Mouse (Mus musculus) liver, embryonic 12.5 days (tissue): Measurements from ENCODE around the gene Itgb1bp1. TPM values are rescaled to one million over a fixed set of nuclear protein-coding genes. Genes with fewer than 3 reads are reported as not detected.

Source experiments
- ATAC-seq: fragments of 200-750 bp; cut with Nextera tagmentation; 2 replicates; pipeline ENCODE4 v1.8.0; 2017; ENCODE audit warnings: moderate number of reproducible peaks, mild to moderate bottlenecking, moderate library complexity
- H3K27ac ChIP-seq: fragments of 300-500 bp; sonication (generic); 2 replicates; pipeline ENCODE4 v1.5.1; 2016; ENCODE audit warnings: mild to moderate bottlenecking
- H3K27me3 ChIP-seq: fragments of 300-500 bp; sonication (generic); replicated peaks from 2 replicates; pipeline ENCODE4 v1.6.1; 2016; ENCODE audit warnings: mild to moderate bottlenecking, moderate library complexity
- H3K36me3 ChIP-seq: fragments of 300-500 bp; sonication (generic); 2 replicates; pipeline ENCODE4 v1.6.1; 2016; ENCODE audit warnings: mild to moderate bottlenecking, moderate library complexity
- H3K4me1 ChIP-seq: fragments of 300-500 bp; sonication (generic); 2 replicates; pipeline ENCODE4 v1.6.1; 2016
- H3K4me2 ChIP-seq: fragments of 300-500 bp; sonication (generic); 2 replicates; pipeline ENCODE4 v1.6.1; 2016; ENCODE audit warnings: mild to moderate bottlenecking, moderate library complexity
- H3K4me3 ChIP-seq: fragments of 300-500 bp; sonication (generic); 2 replicates; pipeline ENCODE4 v1.5.1; 2016; ENCODE audit warnings: mild to moderate bottlenecking, moderate library complexity
- H3K9ac ChIP-seq: fragments of 300-500 bp; sonication (generic); 2 replicates; pipeline ENCODE4 v1.6.1; 2016; ENCODE audit warnings: mild to moderate bottlenecking, moderate library complexity
- H3K9me3 ChIP-seq: fragments of 300-500 bp; sonication (generic); replicated peaks from 2 replicates; pipeline ENCODE4 v1.6.1; 2016; ENCODE audit warnings: mild to moderate bottlenecking, moderate library complexity
- WGBS: fragments of 180-500 bp; shearing (Covaris S2); methylation state at CpG from one replicate; pipeline ENCODE4 v1.1.7; 2016; ENCODE audit not compliant: insufficient replicate concordance; 5-methylcytosine and 5-hydroxymethylcytosine counted together
- polyA plus RNA-seq: library from polyadenylated mRNA; unstranded; fragments of >200 nt; fragmentation: Nextera tagmentation; extraction: Ambion mirVana; gene quantifications from 2 replicates; pipeline ENCODE4 v1.2.1, GENCODE M21; 2016

Gene Itgb1bp1
- polyA plus RNA-seq, 1 experiment from 2014 or later, result 27.9 TPM

DNA sequence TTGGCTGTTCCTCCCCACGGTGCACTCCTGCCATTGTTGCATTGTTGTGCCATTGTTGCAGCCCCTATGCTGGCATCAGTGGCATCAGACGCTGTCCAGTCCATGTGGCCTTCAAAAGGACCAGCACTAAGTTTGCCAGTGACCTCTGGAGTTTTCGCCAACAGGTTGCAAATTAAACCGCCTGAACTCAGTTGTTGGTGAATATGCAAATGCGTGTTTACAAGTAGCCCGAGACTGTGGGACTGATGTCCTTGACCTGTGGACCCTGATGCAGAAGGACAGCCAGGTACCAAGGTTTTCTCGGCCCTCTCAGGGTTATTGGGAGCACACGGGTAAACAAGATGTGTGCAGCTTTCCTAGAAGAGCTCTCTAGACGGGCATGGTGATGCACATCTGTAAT is 35.1 kb upstream of the Itgb1bp1 start:
- H3K4me2 ChIP-seq, result no peak overlapping the region
- no peak overlapping the region for H3K9ac ChIP-seq
- H3K36me3 ChIP-seq, result peaks cover 72% of the 10 kb centered on the region
- no peak overlapping the region for H3K4me3 ChIP-seq
- no peaks in the 10 kb centered on the region for H3K9me3 ChIP-seq
- 76% methylated on average over 9 of the region's 9 CpGs for WGBS
- no peaks in the 10 kb centered on the region for H3K27me3 ChIP-seq
- no peak for ATAC-seq
- peaks cover 16% of the 10 kb centered on the region for H3K4me1 ChIP-seq
- H3K27ac ChIP-seq, result no peak overlapping the region

DNA sequence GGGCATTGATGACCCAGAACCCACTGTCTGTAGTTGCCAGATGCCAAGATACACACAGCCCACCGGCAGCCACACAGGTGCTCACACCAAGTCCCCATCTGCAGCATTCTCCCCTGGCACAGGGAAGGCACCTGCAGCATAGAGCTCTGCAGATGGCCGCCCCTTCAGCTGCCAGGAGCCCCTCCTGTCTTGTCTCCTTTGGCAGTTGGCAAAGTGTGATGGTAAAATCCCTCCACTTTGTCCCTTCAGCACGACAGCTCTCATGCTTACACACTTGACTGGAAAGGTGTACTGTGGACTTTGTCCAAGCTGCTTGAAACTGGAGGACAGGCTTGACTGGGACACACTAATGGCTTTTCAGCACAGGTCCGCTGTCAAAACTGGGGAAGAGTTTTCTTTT is 34.2 kb upstream of the Itgb1bp1 start:
- Histone ChIP-seq H3K4me2 (no peak overlapping the region), H3K36me3 (peaks cover 67% of the 10 kb centered on the region), H3K27me3 (no peaks in the 10 kb centered on the region), H3K4me3 (no peak overlapping the region), H3K4me1 (peaks cover 23% of the 10 kb centered on the region), H3K27ac (no peak overlapping the region), H3K9me3 (no peaks in the 10 kb centered on the region), H3K9ac (no peak overlapping the region)
- ATAC-seq, result no peak
- 72% methylated on average over 4 of the region's 4 CpGs for WGBS

- H3K27me3 ChIP-seq, result no peaks in the 10 kb centered on the region
- ATAC-seq, result no peak
- H3K9me3 ChIP-seq, result no peaks in the 10 kb centered on the region
- H3K27ac ChIP-seq, result no peak overlapping the region
- no peak overlapping the region for H3K4me3 ChIP-seq
- no peak overlapping the region for H3K9ac ChIP-seq
- H3K36me3 ChIP-seq, result peaks cover 70% of the 10 kb centered on the region
- peaks cover 23% of the 10 kb centered on the region for H3K4me1 ChIP-seq
- WGBS, result 74% methylated on average over 12 of the region's 12 CpGs
- H3K4me2 ChIP-seq, result no peak overlapping the region
Observed at GRCm38 (mm10) chr12:21318143-21318895, 32.2 kb upstream of the Itgb1bp1 start.

GRCm38 (mm10) chr12:21316869-21317265 is 30.8 kb upstream of the Itgb1bp1 start:
- Histone ChIP-seq H3K36me3 (peaks cover 68% of the 10 kb centered on the region), H3K9ac (peak overlapping the region; percentile 82), H3K4me1 (peaks cover 23% of the 10 kb centered on the region), H3K4me2 (peak overlapping the region; percentile 81), H3K4me3 (peak overlapping the region; percentile 81), H3K27ac (no peak overlapping the region), H3K27me3 (no peaks in the 10 kb centered on the region), H3K9me3 (no peaks in the 10 kb centered on the region)
- 29% methylated on average over 7 of the region's 7 CpGs for WGBS
- no peak for ATAC-seq

DNA sequence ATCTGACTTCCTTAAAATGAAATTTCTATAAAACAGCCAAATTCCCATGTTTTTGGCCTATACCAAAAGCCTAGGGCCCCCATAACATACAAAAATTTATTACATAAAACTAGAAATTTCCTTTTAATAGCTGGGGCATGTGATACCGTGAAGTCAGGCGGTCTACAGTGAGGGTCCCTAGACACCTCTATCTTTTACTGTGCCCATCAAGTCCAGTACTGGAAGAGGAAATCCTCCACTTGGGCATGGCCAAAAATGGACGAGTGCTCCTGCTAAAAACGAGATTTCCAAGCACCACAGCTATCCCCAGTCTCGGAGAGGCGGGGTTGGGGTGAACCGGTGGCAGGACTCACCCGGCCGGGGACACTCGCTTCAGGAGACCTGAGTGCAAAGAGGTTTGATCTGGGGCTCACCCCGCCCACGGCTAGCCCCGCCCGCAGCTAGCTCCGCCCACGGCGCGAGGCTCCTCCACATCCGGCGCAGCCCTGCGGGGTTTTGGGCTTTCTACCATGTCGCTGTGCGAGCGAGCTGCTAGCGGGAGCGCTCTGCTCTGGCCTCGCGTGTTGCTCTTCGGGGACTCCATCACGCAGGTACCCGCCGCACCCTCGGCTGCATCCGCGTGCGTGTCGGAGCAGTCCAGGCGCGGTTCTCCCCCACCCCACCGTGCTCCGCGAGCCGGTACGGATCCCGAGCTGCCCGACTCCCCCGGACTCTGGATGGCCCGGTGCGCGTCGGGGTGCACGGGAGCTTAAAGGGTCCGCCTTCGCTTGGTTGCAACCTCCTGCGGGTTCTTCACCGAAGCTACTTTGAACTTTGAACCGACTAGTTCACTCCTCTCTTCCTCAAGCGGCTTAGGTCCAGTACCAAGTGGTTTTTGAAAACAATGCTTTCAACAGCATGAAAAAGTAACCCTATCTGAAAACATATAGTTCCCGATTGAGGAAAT is 30.1 kb upstream of the Itgb1bp1 start, which contains the start of gene Iah1:
Gene Iah1 (plus strand): TSS at position 467 of the 946 bp plus-strand sequence.
- Histone ChIP-seq H3K4me2 (peak within 1 kb of the TSS; percentile 81), H3K4me3 (peak within 1 kb of the TSS; percentile 81), H3K4me1 (peaks cover 23% of the 10 kb centered on the region), H3K36me3 (peaks cover 70% of the 10 kb centered on the region), H3K27ac (peak within 1 kb of the TSS; percentile 79), H3K9me3 (no peaks in the 10 kb centered on the region), H3K27me3 (no peaks in the 10 kb centered on the region), H3K9ac (peak within 1 kb of the TSS; percentile 82)
- WGBS, result 2% methylated on average over 59 of the region's 59 CpGs
- peak; percentile 96 for ATAC-seq

GRCm38 (mm10) chr12:21312201-21312600 is 26.1 kb upstream of the Itgb1bp1 start:
- H3K4me2 ChIP-seq, result no peak overlapping the region
- no peak overlapping the region for H3K4me3 ChIP-seq
- WGBS, result 92% methylated on average over 5 of the region's 5 CpGs
- no peak for ATAC-seq
- peaks cover 84% of the 10 kb centered on the region for H3K36me3 ChIP-seq
- no peaks in the 10 kb centered on the region for H3K27me3 ChIP-seq
- H3K9ac ChIP-seq, result no peak overlapping the region
- H3K27ac ChIP-seq, result no peak overlapping the region
- no peaks in the 10 kb centered on the region for H3K9me3 ChIP-seq
- peaks cover 14% of the 10 kb centered on the region for H3K4me1 ChIP-seq

DNA sequence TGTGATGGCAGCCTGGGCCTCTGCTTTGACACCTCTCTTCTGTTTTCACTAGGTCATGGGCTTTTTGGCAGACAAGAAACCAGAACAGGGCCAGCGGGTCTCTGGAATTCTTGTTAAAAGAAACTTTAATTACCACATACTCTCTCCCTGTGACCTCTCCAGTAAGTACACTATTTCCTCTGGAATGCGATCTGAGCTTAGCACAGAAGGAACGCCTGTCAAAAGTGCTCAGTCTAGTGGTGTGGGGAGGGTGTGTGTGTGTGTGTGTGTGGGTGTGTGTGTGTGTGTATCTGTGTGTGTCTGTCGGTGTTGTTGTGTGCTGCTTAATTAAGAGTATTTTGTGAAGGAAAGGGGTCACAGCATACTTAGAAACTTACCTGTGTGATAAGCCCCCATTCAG is 20.6 kb upstream of the Itgb1bp1 start:
- Histone ChIP-seq H3K4me1 (peaks cover 9% of the 10 kb centered on the region), H3K4me2 (no peak overlapping the region), H3K27me3 (no peaks in the 10 kb centered on the region), H3K36me3 (peaks cover 95% of the 10 kb centered on the region), H3K4me3 (no peak overlapping the region), H3K27ac (no peak overlapping the region), H3K9ac (no peak overlapping the region), H3K9me3 (no peaks in the 10 kb centered on the region)
- WGBS, result 85% methylated on average over 4 of the region's 4 CpGs
- no peak for ATAC-seq

- no peak overlapping the region for H3K27ac ChIP-seq
- WGBS, result 89% methylated on average over 4 of the region's 4 CpGs
- peaks cover 94% of the 10 kb centered on the region for H3K36me3 ChIP-seq
- ATAC-seq, result no peak
- no peak overlapping the region for H3K4me3 ChIP-seq
- H3K9ac ChIP-seq, result no peak overlapping the region
- H3K4me1 ChIP-seq, result peaks cover 15% of the 10 kb centered on the region
- no peaks in the 10 kb centered on the region for H3K9me3 ChIP-seq
- no peak overlapping the region for H3K4me2 ChIP-seq
- H3K27me3 ChIP-seq, result no peaks in the 10 kb centered on the region
Observed at GRCm38 (mm10) chr12:21305741-21306140, 19.7 kb upstream of the Itgb1bp1 start.

DNA sequence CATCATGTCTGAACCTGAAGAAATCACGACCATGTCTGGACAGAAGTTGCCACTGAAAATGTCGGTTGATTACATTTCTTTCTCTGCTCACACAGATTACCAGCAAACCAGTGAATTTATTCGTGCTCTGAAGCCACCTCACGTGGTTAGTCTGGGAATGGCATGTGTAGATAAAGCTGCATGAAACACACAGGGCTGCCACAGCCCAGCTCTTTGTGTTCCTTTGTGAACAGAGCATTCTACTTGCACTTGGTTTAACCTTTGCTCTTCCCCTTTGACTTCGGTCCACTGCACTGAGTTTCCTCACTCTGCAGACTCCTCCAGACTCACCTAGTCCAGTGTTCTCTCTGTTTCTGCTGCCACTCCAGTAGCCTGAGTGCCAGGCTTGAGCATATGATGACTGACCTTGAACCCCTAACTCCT is 16.3 kb upstream of the Itgb1bp1 start:
- Histone ChIP-seq H3K4me1 (peaks cover 15% of the 10 kb centered on the region), H3K4me3 (no peak overlapping the region), H3K36me3 (peaks cover 91% of the 10 kb centered on the region), H3K27ac (no peak overlapping the region), H3K27me3 (no peaks in the 10 kb centered on the region), H3K4me2 (no peak overlapping the region), H3K9me3 (no peaks in the 10 kb centered on the region), H3K9ac (no peak overlapping the region)
- peak; percentile 57 for ATAC-seq
- WGBS, result 25% methylated on average over 5 of the region's 5 CpGs

DNA sequence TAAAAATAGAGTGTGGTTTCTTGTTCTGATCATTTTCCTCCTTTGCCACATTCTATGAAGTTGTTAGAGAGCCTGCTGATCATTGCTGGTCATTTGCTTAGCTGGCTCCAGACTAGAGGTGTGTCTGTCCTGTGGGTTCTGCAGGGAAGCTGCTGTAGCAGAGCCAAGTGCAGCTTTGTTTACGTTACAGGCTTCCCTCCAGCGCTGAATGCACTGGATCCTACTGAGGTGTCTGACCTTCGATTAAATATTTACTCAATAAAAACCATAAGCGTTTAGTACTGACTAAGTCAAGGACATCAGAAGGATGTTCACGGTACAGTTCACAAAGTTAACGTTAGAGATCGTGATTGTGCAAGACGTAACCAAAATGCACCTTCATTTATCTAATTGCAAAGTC is 15.8 kb upstream of the Itgb1bp1 start:
- no peak for ATAC-seq
- H3K9me3 ChIP-seq, result no peaks in the 10 kb centered on the region
- no peak overlapping the region for H3K4me3 ChIP-seq
- 73% methylated on average over 8 of the region's 8 CpGs for WGBS
- H3K27me3 ChIP-seq, result no peaks in the 10 kb centered on the region
- peaks cover 15% of the 10 kb centered on the region for H3K4me1 ChIP-seq
- H3K36me3 ChIP-seq, result peaks cover 92% of the 10 kb centered on the region
- no peak overlapping the region for H3K4me2 ChIP-seq
- H3K9ac ChIP-seq, result no peak overlapping the region
- no peak overlapping the region for H3K27ac ChIP-seq

GRCm38 (mm10) chr12:21301324-21301723 is 15.2 kb upstream of the Itgb1bp1 start:
- Histone ChIP-seq H3K4me3 (no peak overlapping the region), H3K9ac (no peak overlapping the region), H3K4me2 (no peak overlapping the region), H3K27ac (no peak overlapping the region), H3K36me3 (peaks cover 91% of the 10 kb centered on the region), H3K9me3 (no peaks in the 10 kb centered on the region), H3K4me1 (peaks cover 15% of the 10 kb centered on the region), H3K27me3 (no peaks in the 10 kb centered on the region)
- 74% methylated on average over 7 of the region's 7 CpGs for WGBS
- no peak for ATAC-seq

- no peak overlapping the region for H3K9ac ChIP-seq
- WGBS, result 86% methylated on average over 11 of the region's 11 CpGs
- no peak for ATAC-seq
- peaks cover 15% of the 10 kb centered on the region for H3K4me1 ChIP-seq
- H3K9me3 ChIP-seq, result no peaks in the 10 kb centered on the region
- H3K4me2 ChIP-seq, result no peak overlapping the region
- H3K27me3 ChIP-seq, result no peaks in the 10 kb centered on the region
- no peak overlapping the region for H3K4me3 ChIP-seq
- H3K36me3 ChIP-seq, result peaks cover 91% of the 10 kb centered on the region
- H3K27ac ChIP-seq, result no peak overlapping the region
Observed at GRCm38 (mm10) chr12:21298856-21299255, 12.8 kb upstream of the Itgb1bp1 start.
